Mouse (Mus musculus) kidney, adult 8-10 months (tissue): ENCODE data around the gene Pla1a.
A peak's percentile ranks its signal among the peaks of the same experiment; 100 is the strongest.

Source experiments
- DNase-seq, 2 experiments: peaks; one replicate each; pipeline ENCODE4 v3.0.0; 2022

Pla1a gene

GRCm38 (mm10) chr16:38433514-38433913 lies 569 bp upstream of the Pla1a start:
- no peak for DNase-seq

- no peak for DNase-seq
These were observed 1.3 kb downstream of the Pla1a start for GRCm38 (mm10) chr16:38431446-38432185.

GRCm38 (mm10) chr16:38425799-38426198 lies 7.1 kb downstream of the Pla1a start:
- no peak for DNase-seq

GRCm38 (mm10) chr16:38425374-38425773 lies 7.6 kb downstream of the Pla1a start:
- DNase-seq: no peak

- no peak for DNase-seq
These were observed 18.0 kb downstream of the Pla1a start for GRCm38 (mm10) chr16:38414953-38415352.

GRCm38 (mm10) chr16:38408416-38408815 lies 24.5 kb downstream of the Pla1a start:
- no peak for DNase-seq

GRCm38 (mm10) chr16:38407584-38407983 lies 25.4 kb downstream of the Pla1a start:
- no peak for DNase-seq

- DNase-seq: no peak
These were observed 26.2 kb downstream of the Pla1a start for GRCm38 (mm10) chr16:38406708-38407107.

- DNase-seq: no peak
These were observed 26.7 kb downstream of the Pla1a start for GRCm38 (mm10) chr16:38406293-38406692.

- no peak for DNase-seq
These were observed 29.3 kb downstream of the Pla1a start for GRCm38 (mm10) chr16:38403639-38404038.

GRCm38 (mm10) chr16:38401468-38401867 lies 31.5 kb downstream of the Pla1a start:
- DNase-seq: no peak

- no peak for DNase-seq
These were observed 32.5 kb downstream of the Pla1a start for GRCm38 (mm10) chr16:38400311-38400960.

- DNase-seq: peak in 1 of 2 experiments; percentile 39
These were observed 33.3 kb downstream of the Pla1a start for GRCm38 (mm10) chr16:38399531-38400231.

- no peak for DNase-seq
These were observed 33.9 kb downstream of the Pla1a start for GRCm38 (mm10) chr16:38399076-38399475.

- DNase-seq: peak; percentile 69
These were observed 34.7 kb downstream of the Pla1a start for GRCm38 (mm10) chr16:38398266-38398665.

- peak; percentile 25 to 56 for DNase-seq
These were observed 36.8 kb downstream of the Pla1a start for GRCm38 (mm10) chr16:38396155-38396554.

GRCm38 (mm10) chr16:38395060-38395730 lies 37.8 kb downstream of the Pla1a start:
- DNase-seq: no peak

GRCm38 (mm10) chr16:38394191-38394618 lies 38.7 kb downstream of the Pla1a start:
- no peak for DNase-seq

- DNase-seq: peak; percentile 30 to 33
These were observed 40.6 kb downstream of the Pla1a start for GRCm38 (mm10) chr16:38392126-38392894.

GRCm38 (mm10) chr16:38390322-38390721 lies 42.6 kb downstream of the Pla1a start:
- DNase-seq: no peak

- DNase-seq: no peak
These were observed 43.6 kb downstream of the Pla1a start for GRCm38 (mm10) chr16:38389284-38389893.

- no peak for DNase-seq
These were observed 44.2 kb downstream of the Pla1a start for GRCm38 (mm10) chr16:38388757-38389156.
